In the genomic region with DNA sequence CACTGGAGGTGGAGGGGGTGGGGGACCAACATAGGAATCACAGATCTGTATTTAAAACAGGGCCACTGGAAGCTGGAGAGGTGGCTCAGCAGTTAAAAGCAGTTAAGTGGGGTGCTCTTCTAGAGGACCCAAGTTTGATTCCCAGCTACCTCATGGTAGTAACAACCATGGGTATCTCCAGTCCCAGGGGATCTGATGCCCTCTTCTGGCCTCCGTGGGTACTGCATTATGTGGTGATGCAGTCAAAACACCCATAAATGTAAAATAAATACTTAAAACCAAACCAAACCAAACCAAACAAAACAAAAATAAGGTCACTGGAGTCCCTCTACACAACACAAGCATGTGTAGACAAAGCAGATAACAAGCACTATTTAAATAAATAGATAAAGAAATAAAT, we compare ENCODE assay signal across 12 mouse cellular contexts. TPM values are rescaled to one million over a fixed set of nuclear protein-coding genes. Genes with fewer than 3 reads are reported as not detected.
DNase-seq lines count a peak whose midpoint lies in the region; ATAC-seq and TF ChIP-seq lines count a peak whose summit lies in the region.
"Had no signal": no experiment of that assay in that cellular context is flagged by ENCODE, and none has a peak within 500 bp of the region (broad histone marks: within the 10 kb centered on the region; RNA-seq: fewer than 3 reads in every experiment).

No protein-coding gene starts in this region.

- no peak overlapping the region for H3K4me3 ChIP-seq in gastrocnemius, adult 2 months
- H3K4me3 ChIP-seq in midbrain, postnatal 0 days (ENCODE audit: low read depth, low read length), result no peak overlapping the region
- no peak overlapping the region for H3K4me3 ChIP-seq in midbrain, embryonic 16.5 days (ENCODE audit: low read depth, low read length)
- no peak overlapping the region for H3K4me3 ChIP-seq in intestine, embryonic 15.5 days (replicated peaks)
- H3K4me3 ChIP-seq: forebrain, embryonic 12.5 days; heart, embryonic 15.5 days; liver, embryonic 13.5 days; neural tube, embryonic 12.5 days had no signal

- DNase-seq in gastrocnemius, adult 2 months, result no peak
- DNase-seq in gastrocnemius, postnatal 36 days, result no peak
- no peak for DNase-seq in midbrain, postnatal 0 days (ENCODE audit: low spot score)
- DNase-seq in NIH3T3 (ENCODE audit: low read depth) (peak; percentile 57), MN1 (ENCODE audit: low spot score) (no peak)
- DNase-seq in splenic B cell, adult 2 months (ENCODE audit: low read depth, low spot score), result peak; percentile 47
- DNase-seq: liver, embryonic 13.5 days had no signal

- WGBS in midbrain, postnatal 0 days, result 62% methylated on average over 1 of the region's 1 CpGs
- WGBS in midbrain, embryonic 16.5 days, result 54% methylated on average over 1 of the region's 1 CpGs
- 57% methylated on average over 1 of the region's 1 CpGs for WGBS in intestine, embryonic 15.5 days

- no peaks in the 10 kb centered on the region for H3K36me3 ChIP-seq in midbrain, postnatal 0 days (ENCODE audit: insufficient read depth, low read length)
- H3K36me3 ChIP-seq in midbrain, embryonic 16.5 days (ENCODE audit: control insufficient read depth, insufficient read depth, low read length), result no peaks in the 10 kb centered on the region
- no peaks in the 10 kb centered on the region for H3K36me3 ChIP-seq in splenic B cell, adult 2 months (ENCODE audit: control insufficient read depth, insufficient read depth, low read length, poor library complexity, severe bottlenecking)
- no peaks in the 10 kb centered on the region for H3K36me3 ChIP-seq in intestine, embryonic 15.5 days
- H3K36me3 ChIP-seq: forebrain, embryonic 12.5 days; heart, embryonic 15.5 days; neural tube, embryonic 12.5 days had no signal

- no peak for ATAC-seq in midbrain, postnatal 0 days (ENCODE audit: low FRiP score)
- no peak for ATAC-seq in midbrain, embryonic 16.5 days
- ATAC-seq in intestine, embryonic 15.5 days, result no peak

- H3K4me2 ChIP-seq in midbrain, postnatal 0 days (ENCODE audit: low read depth, low read length, poor library complexity, severe bottlenecking), result no peak overlapping the region
- no peak overlapping the region for H3K4me2 ChIP-seq in midbrain, embryonic 16.5 days (ENCODE audit: low read length)
- H3K4me2 ChIP-seq in intestine, embryonic 15.5 days (replicated peaks), result no peak overlapping the region
- H3K4me2 ChIP-seq: forebrain, embryonic 12.5 days; heart, embryonic 15.5 days; liver, embryonic 13.5 days; neural tube, embryonic 12.5 days had no signal

- H3K9ac ChIP-seq in midbrain, postnatal 0 days (replicated peaks; ENCODE audit: low read length, poor library complexity, severe bottlenecking), result no peak overlapping the region
- no peak overlapping the region for H3K9ac ChIP-seq in midbrain, embryonic 16.5 days (ENCODE audit: low read depth, low read length)
- H3K9ac ChIP-seq in intestine, embryonic 15.5 days, result no peak overlapping the region
- H3K9ac ChIP-seq: forebrain, embryonic 12.5 days; heart, embryonic 15.5 days; liver, embryonic 13.5 days; neural tube, embryonic 12.5 days had no signal

- intact Hi-C loops in gastrocnemius, adult 2 months (cut with DNase I), result no loop called here
- intact Hi-C loops in gastrocnemius, postnatal 36 days (cut with DNase I), result no loop called here

- peak overlapping the region; percentile 32; the same call in 1 of the 2 replicates for H3K27ac ChIP-seq in gastrocnemius, adult 2 months
- no peak overlapping the region for H3K27ac ChIP-seq in midbrain, postnatal 0 days (ENCODE audit: low read depth, low read length)
- H3K27ac ChIP-seq in midbrain, embryonic 16.5 days (ENCODE audit: low read length), result no peak overlapping the region
- H3K27ac ChIP-seq in intestine, embryonic 15.5 days, result no peak overlapping the region
- H3K27ac ChIP-seq: forebrain, embryonic 12.5 days; heart, embryonic 15.5 days; liver, embryonic 13.5 days; neural tube, embryonic 12.5 days had no signal

- H3K27me3 ChIP-seq in midbrain, postnatal 0 days (ENCODE audit: insufficient read depth, low read length), result no peaks in the 10 kb centered on the region
- H3K27me3 ChIP-seq in midbrain, embryonic 16.5 days (ENCODE audit: control insufficient read depth, insufficient read depth, low read depth, low read length), result no peaks in the 10 kb centered on the region
- no peaks in the 10 kb centered on the region for H3K27me3 ChIP-seq in splenic B cell, adult 2 months (ENCODE audit: control insufficient read depth, insufficient read depth, low read length, poor library complexity, severe bottlenecking)
- H3K27me3 ChIP-seq in intestine, embryonic 15.5 days (replicated peaks), result no peaks in the 10 kb centered on the region
- H3K27me3 ChIP-seq: forebrain, embryonic 12.5 days; heart, embryonic 15.5 days; liver, embryonic 13.5 days; neural tube, embryonic 12.5 days had no signal

- H3K4me1 ChIP-seq in midbrain, postnatal 0 days (ENCODE audit: insufficient read depth, low read length), result no peaks in the 10 kb centered on the region
- peaks cover 16% of the 10 kb centered on the region for H3K4me1 ChIP-seq in midbrain, embryonic 16.5 days (ENCODE audit: control insufficient read depth, insufficient read depth, low read length)
- H3K4me1 ChIP-seq in intestine, embryonic 15.5 days (replicated peaks), result 0 out of 2 replicates have a peak, but pooled peaks cover 2% of the 10 kb centered on the region
- H3K4me1 ChIP-seq: neural tube, embryonic 12.5 days had no signal

- peak; percentile 65 for TF ChIP-seq CTCF in gastrocnemius, adult 2 months (IDR thresholded peaks at IDR 0.05)
- TF ChIP-seq CTCF in midbrain, postnatal 0 days (IDR thresholded peaks at IDR 0.05), result peak; percentile 56

- no peaks in the 10 kb centered on the region for H3K9me3 ChIP-seq in midbrain, postnatal 0 days (ENCODE audit: low read length)
- H3K9me3 ChIP-seq in midbrain, embryonic 16.5 days (replicated peaks; ENCODE audit: control insufficient read depth, low read length, poor library complexity, severe bottlenecking), result no peaks in the 10 kb centered on the region
- no peaks in the 10 kb centered on the region for H3K9me3 ChIP-seq in intestine, embryonic 15.5 days
- H3K9me3 ChIP-seq: forebrain, embryonic 12.5 days; heart, embryonic 15.5 days; liver, embryonic 13.5 days; neural tube, embryonic 12.5 days had no signal

RNA-seq across cellular contexts. Expression of gene Atxn1, which starts 32.9 kb away (rescaled TPM):
- 10 to 100 TPM; 40.4 to 56.3 TPM for total RNA-seq in gastrocnemius, adult 2 months (2021)
- 10 to 100 TPM; 33.7 to 39.7 TPM for total RNA-seq in gastrocnemius, postnatal 36 days (2021)
- total RNA-seq in midbrain, postnatal 0 days (2014; rRNA removed), result 26.6 and 31.4 TPM in 2 replicates
- polyA plus RNA-seq in midbrain, postnatal 0 days (2015; fragmentation: Nextera tagmentation; extraction: Ambion mirVana), result 9.3 and 12.0 TPM in 2 replicates
- polyA plus RNA-seq in midbrain, embryonic 16.5 days (2015; fragmentation: Nextera tagmentation; extraction: Ambion mirVana), result 10.4 and 10.8 TPM in 2 replicates
- 5.7 and 6.1 TPM in 2 replicates for polyA plus RNA-seq in intestine, embryonic 15.5 days (2015; fragmentation: Nextera tagmentation; extraction: Ambion mirVana)

Comparison
In these comparisons a context has a peak if more than half of its experiments do, and no peak if none do; other contexts are left out.
1. DNase-seq: peak in NIH3T3 (single experiment) and splenic B cell, adult 2 months (single experiment); none in gastrocnemius, adult 2 months (single experiment), gastrocnemius, postnatal 36 days (0 of 2), midbrain, postnatal 0 days (single experiment) and MN1 (single experiment).